Mouse (Mus musculus) myocyte (in vitro differentiated cells): ENCODE measurements around the gene Rnaseh2a.

Experiments used
- E2F4 ChIP-seq: IDR thresholded peaks from one replicate; pipeline ENCODE4 v1.6.1; 2011; ENCODE audit warnings: mild to moderate bottlenecking, control low read depth, moderate library complexity; ENCODE audit not compliant: insufficient read depth
- MYOD1 ChIP-seq, 3 experiments: IDR thresholded peaks; one replicate each; pipeline ENCODE4 v1.6.1; 2011; ENCODE audit warnings: control low read depth in 2 of 3, low read depth in 2 of 3, mild to moderate bottlenecking in 2 of 3, moderate library complexity in 1 of 3; ENCODE audit not compliant: insufficient read length in 2 of 3, control insufficient read depth in 1 of 3
- POLR2A ChIP-seq: IDR thresholded peaks from one replicate; pipeline ENCODE4 v1.6.1; 2011; ENCODE audit warnings: low read depth, mild to moderate bottlenecking, control low read depth, moderate library complexity; ENCODE audit not compliant: insufficient read length
- POLR2AphosphoS2 ChIP-seq: IDR thresholded peaks from one replicate; pipeline ENCODE4 v1.6.1; 2011; ENCODE audit warnings: low read depth, control low read depth; ENCODE audit not compliant: insufficient read length
- TCF12 ChIP-seq: IDR thresholded peaks from one replicate; pipeline ENCODE4 v1.6.1; 2011; ENCODE audit warnings: mild to moderate bottlenecking, control low read depth; ENCODE audit not compliant: poor library complexity, insufficient read depth, severe bottlenecking

DNA sequence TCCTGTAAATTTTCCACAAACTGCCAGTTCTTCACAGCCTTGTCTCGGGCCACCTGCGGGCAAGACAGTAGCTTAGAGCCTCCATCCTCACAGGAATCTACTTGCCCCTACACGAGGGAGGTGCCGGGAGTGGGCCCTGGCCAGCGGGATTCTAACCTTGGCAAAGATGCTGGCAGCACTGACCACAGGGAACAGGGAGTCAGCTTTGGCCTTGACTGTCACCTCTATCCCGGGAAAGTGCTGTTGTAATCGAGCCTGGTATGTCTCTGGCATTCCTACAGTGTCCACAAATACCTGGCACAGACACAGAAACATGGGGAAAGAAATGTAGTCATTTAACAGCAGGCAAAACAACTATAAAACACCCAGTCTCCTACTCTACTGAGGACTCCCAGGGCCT lies 9.8 kb downstream of the Rnaseh2a start:
- no peak for TF ChIP-seq MYOD1 (IDR thresholded peaks at IDR 0.05; ENCODE audit: control insufficient read depth in 1 of 3, insufficient read length in 2 of 3, low read depth in 2 of 3)
- TF ChIP-seq POLR2A, result no peak
- no peak for TF ChIP-seq E2F4
- no peak for TF ChIP-seq POLR2AphosphoS2
- no peak for TF ChIP-seq TCF12
